Mouse (Mus musculus) lung, embryonic 15.5 days (tissue): ENCODE measurements around the gene Ppp1r3e. TPM values are rescaled to one million over a fixed set of nuclear protein-coding genes. Genes with fewer than 3 reads are reported as not detected.

Experiments
- ATAC-seq: fragments of 200-750 bp; cut with Nextera tagmentation; 2 replicates; pipeline ENCODE4 v1.8.0; 2017; ENCODE audit warnings: moderate number of reproducible peaks, borderline replicate concordance; ENCODE audit not compliant: low FRiP score, low TSS enrichment; ENCODE audit errors: extremely low read depth
- H3K27ac ChIP-seq: fragments of 300-500 bp; sonication (generic); 2 replicates; pipeline ENCODE4 v1.5.1; 2015; ENCODE audit warnings: moderate library complexity, mild to moderate bottlenecking, inconsistent platforms
- H3K27me3 ChIP-seq: fragments of 300-500 bp; sonication (generic); 2 replicates; pipeline ENCODE4 v1.6.1; 2015; ENCODE audit warnings: inconsistent platforms
- H3K36me3 ChIP-seq: fragments of 300-500 bp; sonication (generic); 2 replicates; pipeline ENCODE4 v1.6.1; 2015; ENCODE audit warnings: inconsistent platforms
- H3K4me1 ChIP-seq: fragments of 300-500 bp; sonication (generic); 2 replicates; pipeline ENCODE4 v1.6.1; 2015; ENCODE audit warnings: inconsistent platforms
- H3K4me2 ChIP-seq: fragments of 300-500 bp; sonication (generic); 2 replicates; pipeline ENCODE4 v1.6.1; 2015; ENCODE audit warnings: inconsistent platforms, mild to moderate bottlenecking, moderate library complexity
- H3K4me3 ChIP-seq: fragments of 300-500 bp; sonication (generic); 2 replicates; pipeline ENCODE4 v1.5.1; 2015; ENCODE audit warnings: mild to moderate bottlenecking, inconsistent platforms
- H3K9ac ChIP-seq: fragments of 300-500 bp; sonication (generic); 2 replicates; pipeline ENCODE4 v1.6.1; 2015; ENCODE audit warnings: inconsistent platforms
- H3K9me3 ChIP-seq: fragments of 300-500 bp; sonication (generic); 2 replicates; pipeline ENCODE4 v1.6.1; 2016; ENCODE audit warnings: inconsistent platforms
- WGBS: fragments of 180-500 bp; shearing (Covaris S2); methylation state at CpG from one replicate; pipeline ENCODE4 v1.1.7; 2015; 5-methylcytosine and 5-hydroxymethylcytosine counted together
- polyA plus RNA-seq: library from polyadenylated mRNA; unstranded; fragments of >200 nt; fragmentation: Nextera tagmentation; extraction: Ambion mirVana; gene quantifications from 2 replicates; pipeline ENCODE4 v1.2.1, GENCODE M21; 2015

Ppp1r3e gene
- polyA plus RNA-seq, 1 experiment from 2014 or later, result 1.1 TPM

DNA sequence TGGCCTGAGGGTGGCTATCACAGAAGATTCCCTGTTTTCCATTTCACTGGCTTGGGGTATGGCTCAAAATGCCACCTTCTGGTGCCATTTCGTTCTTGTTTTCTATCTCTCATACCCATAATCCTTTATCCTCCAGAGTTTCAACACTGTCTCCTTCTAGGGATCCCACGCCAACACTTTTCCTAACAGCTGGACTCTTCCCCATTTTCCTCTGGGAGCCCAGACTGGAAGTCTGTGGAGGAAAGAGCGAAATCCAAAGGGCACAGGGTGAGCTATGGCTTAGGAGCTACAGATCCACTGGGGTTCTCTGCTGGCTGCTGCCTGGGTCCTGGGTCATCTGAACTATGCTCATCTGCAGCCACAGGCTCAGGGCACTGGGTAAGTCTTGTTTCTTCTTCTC is 3.2 kb downstream of the Ppp1r3e start:
- no peaks in the 10 kb centered on the region for H3K36me3 ChIP-seq
- peaks cover 16% of the 10 kb centered on the region for H3K4me1 ChIP-seq
- WGBS, result 72% methylated on average over 3 of the region's 3 CpGs
- no peak overlapping the region for H3K4me3 ChIP-seq
- H3K27me3 ChIP-seq, result peaks cover 7% of the 10 kb centered on the region; the same call in 1 of the 2 replicates
- no peak for ATAC-seq
- no peaks in the 10 kb centered on the region for H3K9me3 ChIP-seq
- no peak overlapping the region for H3K4me2 ChIP-seq
- H3K27ac ChIP-seq, result no peak overlapping the region
- H3K9ac ChIP-seq, result no peak overlapping the region

DNA sequence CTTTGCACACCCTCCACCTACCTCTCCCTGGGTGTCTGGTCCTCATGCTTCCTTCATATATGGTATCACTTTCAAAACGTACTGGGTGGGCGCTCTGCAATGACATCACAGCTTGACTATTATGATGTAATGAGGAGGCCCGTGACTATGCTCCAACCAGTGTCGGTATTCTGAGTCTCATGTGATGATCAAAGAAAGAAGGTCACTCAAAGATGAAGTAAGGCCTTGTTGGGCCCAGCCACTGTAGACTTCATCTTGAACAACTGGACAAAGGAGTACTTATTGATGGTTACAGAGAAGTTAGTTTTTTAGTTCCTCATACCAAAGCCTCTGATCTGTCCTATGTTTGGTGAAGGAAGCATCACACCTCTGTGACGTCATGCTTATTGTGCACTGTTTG is 6.5 kb downstream of the Ppp1r3e start, which contains the start of gene Homez:
Gene Homez, minus strand, starts transcription at position 101 of the 400 bp plus-strand sequence.
- Histone ChIP-seq H3K9me3 (no peaks in the 10 kb centered on the region), H3K9ac (no peak within 1 kb of the TSS), H3K4me2 (no peak within 1 kb of the TSS), H3K36me3 (no peaks in the 10 kb centered on the region), H3K4me1 (peaks cover 5% of the 10 kb centered on the region), H3K27me3 (no peaks in the 10 kb centered on the region), H3K4me3 (no peak within 1 kb of the TSS), H3K27ac (no peak within 1 kb of the TSS)
- ATAC-seq, result no peak
- WGBS, result 89% methylated on average over 5 of the region's 5 CpGs

DNA sequence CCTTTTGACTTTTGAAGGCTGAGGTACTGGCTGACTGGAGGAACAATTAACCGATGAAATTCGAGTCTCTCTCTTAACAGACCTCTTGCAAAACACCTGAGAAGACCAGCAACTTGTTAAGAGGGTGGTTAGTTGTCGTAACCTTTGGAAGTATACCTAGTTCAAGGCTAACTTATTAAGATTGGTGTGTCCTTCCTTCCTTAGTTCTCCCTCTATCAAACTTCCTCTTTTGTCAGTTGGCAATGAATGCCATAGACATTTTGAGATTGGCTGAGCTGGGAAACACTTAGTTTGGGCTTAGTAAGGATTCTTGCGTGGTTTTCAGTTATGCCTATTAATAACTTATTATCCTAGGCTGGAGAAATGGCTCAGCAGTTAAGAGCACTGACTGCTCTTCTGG is 9.3 kb downstream of the Ppp1r3e start:
- H3K36me3 ChIP-seq, result no peaks in the 10 kb centered on the region
- no peak for ATAC-seq
- no peaks in the 10 kb centered on the region for H3K27me3 ChIP-seq
- no peak overlapping the region for H3K27ac ChIP-seq
- H3K4me1 ChIP-seq, result no peaks in the 10 kb centered on the region
- H3K4me2 ChIP-seq, result no peak overlapping the region
- 78% methylated on average over 4 of the region's 4 CpGs for WGBS
- H3K4me3 ChIP-seq, result no peak overlapping the region
- no peaks in the 10 kb centered on the region for H3K9me3 ChIP-seq
- no peak overlapping the region for H3K9ac ChIP-seq

DNA sequence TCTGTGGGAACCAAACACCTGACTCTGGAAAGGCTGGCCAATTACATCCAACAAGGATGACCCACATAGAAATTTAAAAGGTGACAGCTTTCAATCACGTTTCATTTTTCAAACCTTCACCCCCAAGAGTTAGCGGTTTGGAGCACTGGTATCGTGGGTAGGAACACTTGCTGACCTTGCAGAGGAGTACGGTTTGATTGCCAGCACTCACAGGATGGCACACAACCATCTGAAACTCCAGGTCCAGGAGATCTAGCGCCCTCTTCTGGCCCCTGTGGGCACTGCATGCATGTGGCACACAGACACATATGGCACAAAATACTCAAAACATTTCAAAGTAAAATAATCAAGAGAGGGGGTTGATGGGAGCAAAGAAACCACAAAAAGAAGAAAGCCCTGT is 10.4 kb downstream of the Ppp1r3e start:
- no peak for ATAC-seq
- Histone ChIP-seq H3K4me2 (no peak overlapping the region), H3K4me1 (no peaks in the 10 kb centered on the region), H3K36me3 (no peaks in the 10 kb centered on the region), H3K27ac (no peak overlapping the region), H3K27me3 (no peaks in the 10 kb centered on the region), H3K4me3 (no peak overlapping the region), H3K9me3 (no peaks in the 10 kb centered on the region), H3K9ac (no peak overlapping the region)
- 52% methylated on average over 5 of the region's 5 CpGs for WGBS

DNA sequence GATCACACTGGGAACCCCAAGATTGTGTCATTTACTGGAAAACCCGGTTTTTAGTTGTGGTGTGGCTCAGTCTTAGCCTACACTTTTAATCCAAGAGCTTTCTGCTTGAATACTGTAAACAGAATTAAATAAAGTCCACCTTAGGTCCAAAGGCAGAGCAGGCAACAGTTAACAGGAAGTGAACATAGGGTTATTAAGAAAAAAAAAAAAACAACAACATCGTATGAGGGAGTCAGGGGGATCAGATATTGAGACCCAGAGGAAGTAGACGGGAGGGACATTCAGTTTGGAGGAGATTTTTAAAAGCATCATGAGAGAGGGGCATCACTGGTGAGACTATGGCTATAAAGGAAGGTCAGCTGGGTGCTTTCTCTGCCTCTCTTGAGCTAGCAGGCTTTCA is 11.1 kb downstream of the Ppp1r3e start:
- H3K4me3 ChIP-seq, result no peak overlapping the region
- ATAC-seq, result no peak
- H3K36me3 ChIP-seq, result no peaks in the 10 kb centered on the region
- no peak overlapping the region for H3K27ac ChIP-seq
- H3K9ac ChIP-seq, result no peak overlapping the region
- no peaks in the 10 kb centered on the region for H3K9me3 ChIP-seq
- H3K4me1 ChIP-seq, result no peaks in the 10 kb centered on the region
- no peaks in the 10 kb centered on the region for H3K27me3 ChIP-seq
- no peak overlapping the region for H3K4me2 ChIP-seq
- WGBS, result 39% methylated on average over 3 of the region's 3 CpGs

DNA sequence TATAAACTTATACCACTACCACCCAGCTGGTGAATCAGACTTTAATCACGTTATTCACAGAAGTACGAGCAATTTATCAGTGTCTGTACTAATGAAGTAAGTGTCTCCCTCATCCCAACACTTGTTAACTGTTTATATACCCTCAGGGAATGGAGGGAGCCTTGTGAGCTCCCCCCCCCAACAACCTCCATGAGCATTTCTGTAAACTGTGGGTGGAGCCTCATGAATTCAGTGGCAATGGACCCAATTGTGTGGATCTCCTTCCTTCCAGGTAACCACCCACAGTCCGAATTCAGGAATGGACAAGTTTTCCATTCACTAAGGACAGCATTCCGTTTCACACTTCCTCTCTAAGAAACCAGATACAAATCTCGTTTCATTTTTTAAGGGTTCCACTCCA is 11.7 kb downstream of the Ppp1r3e start:
- no peak for ATAC-seq
- 68% methylated on average over 5 of the region's 5 CpGs for WGBS
- H3K9me3 ChIP-seq, result no peaks in the 10 kb centered on the region

DNA sequence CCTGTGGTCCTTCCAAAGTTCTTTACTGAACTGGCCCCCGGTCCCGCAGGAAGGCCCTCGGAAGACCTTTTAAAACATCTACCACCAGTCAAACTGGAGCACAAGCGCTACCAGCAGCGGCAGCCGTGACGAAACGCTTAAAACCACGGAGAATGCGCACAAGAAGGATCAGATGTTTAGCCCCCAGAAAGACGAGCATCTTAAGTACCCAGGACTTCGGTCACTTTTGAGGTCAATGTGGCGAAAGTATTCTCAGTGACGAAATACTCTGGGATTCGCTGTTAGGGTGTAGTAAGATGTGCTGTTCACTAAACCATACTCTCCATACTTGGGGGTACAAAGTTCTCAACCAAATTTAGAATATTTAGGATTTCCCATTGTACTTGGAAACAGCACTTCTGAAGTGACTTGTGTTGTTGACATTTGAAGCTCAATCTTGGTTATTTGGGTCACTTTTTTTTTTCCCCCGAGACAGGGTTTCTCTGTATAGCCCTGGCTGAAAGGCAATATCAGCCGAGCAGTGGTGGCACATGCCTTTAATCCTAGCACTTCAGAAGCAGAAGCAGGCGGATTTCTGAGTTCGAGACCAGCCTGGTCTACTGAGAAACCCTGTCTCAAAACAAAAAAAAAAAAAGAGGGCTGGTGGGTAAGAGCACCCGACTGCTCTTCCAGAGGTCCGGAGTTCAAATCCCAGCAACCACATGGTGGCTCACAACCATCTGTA is 12.9 kb downstream of the Ppp1r3e start:
- 14% methylated on average over 21 of the region's 21 CpGs for WGBS
- no peaks in the 10 kb centered on the region for H3K4me1 ChIP-seq
- H3K27me3 ChIP-seq, result no peaks in the 10 kb centered on the region
- peak overlapping the region; percentile 84 for H3K9ac ChIP-seq
- H3K36me3 ChIP-seq, result no peaks in the 10 kb centered on the region
- H3K9me3 ChIP-seq, result no peaks in the 10 kb centered on the region
- no peak for ATAC-seq
- peak overlapping the region; percentile 74 for H3K4me2 ChIP-seq
- peak overlapping the region; percentile 70 for H3K4me3 ChIP-seq
- peak overlapping the region; percentile 76 for H3K27ac ChIP-seq

More for the DNA sequence above, 11.7 kb downstream of the Ppp1r3e start:
- Histone ChIP-seq H3K4me1 (no peaks in the 10 kb centered on the region), H3K36me3 (no peaks in the 10 kb centered on the region), H3K27me3 (no peaks in the 10 kb centered on the region), H3K9ac (no peak overlapping the region), H3K4me2 (no peak overlapping the region), H3K4me3 (no peak overlapping the region), H3K27ac (no peak overlapping the region)

DNA sequence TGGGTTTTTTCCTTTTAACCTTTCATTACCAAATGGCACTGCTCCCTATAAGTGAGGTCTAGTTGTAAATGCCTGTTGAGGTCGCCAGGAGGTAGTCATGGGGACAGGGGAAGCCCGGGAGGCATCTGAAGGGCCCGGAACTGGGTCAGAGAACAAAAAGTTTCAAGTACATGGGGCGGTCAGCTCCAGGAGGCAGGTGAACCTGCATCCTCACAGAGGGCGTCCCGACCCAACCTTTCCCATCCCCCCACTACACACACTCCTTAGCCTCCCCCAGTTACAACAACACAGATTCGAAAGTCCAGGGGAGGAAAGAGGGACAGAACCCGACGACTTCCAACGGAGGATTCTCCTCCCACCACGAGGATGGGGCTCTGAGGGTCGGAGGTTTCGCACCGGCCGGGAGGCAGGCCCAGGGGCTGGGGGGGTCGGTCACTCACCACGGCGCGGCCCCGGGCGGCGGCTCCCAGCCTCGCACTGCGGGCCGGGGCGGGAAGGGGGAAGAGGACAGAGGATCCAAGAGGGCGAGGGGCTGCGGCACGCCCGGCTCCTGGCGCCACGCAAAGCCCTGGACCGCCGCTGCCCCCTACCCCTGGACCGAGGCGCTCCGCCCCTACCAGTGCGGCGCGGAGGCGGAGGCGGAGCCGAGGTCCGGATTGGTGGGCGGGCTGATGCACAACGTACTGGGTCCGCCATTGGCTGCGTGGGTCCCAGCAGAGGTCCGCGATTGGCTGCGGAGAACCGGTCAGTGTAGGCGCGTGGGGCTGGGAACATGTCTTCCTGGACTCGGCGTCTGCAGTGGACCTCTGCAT is 13.6 kb downstream of the Ppp1r3e start:
- under 1% methylated on average over 54 of the region's 56 CpGs for WGBS
- H3K27me3 ChIP-seq, result no peaks in the 10 kb centered on the region
- ATAC-seq, result peak; percentile 100
- H3K27ac ChIP-seq, result peak overlapping the region; percentile 76
- peak overlapping the region; percentile 84 for H3K9ac ChIP-seq
- no peaks in the 10 kb centered on the region for H3K36me3 ChIP-seq
- no peaks in the 10 kb centered on the region for H3K9me3 ChIP-seq
- H3K4me3 ChIP-seq, result peak overlapping the region; percentile 70
- peak overlapping the region; percentile 74 for H3K4me2 ChIP-seq
- no peaks in the 10 kb centered on the region for H3K4me1 ChIP-seq

DNA sequence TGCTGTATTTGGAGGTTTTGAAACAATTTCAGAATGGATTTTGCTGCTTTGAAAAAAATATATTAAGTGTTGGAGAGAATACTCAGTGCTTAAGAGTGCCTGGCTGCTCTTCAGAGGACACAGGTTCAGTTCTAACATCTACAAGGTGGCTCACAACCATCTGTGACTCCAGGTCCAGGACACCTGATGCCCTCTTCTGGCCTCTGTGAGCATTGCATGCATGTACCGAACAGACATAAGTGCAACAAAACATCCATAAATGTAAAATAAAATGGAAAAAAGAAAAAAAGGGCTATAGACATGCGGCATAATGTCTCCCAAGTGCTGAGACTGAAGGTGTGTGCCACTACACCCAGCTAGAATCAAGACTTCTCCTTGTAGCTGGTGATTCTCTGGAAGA is 16.8 kb downstream of the Ppp1r3e start:
- Histone ChIP-seq H3K9me3 (no peaks in the 10 kb centered on the region), H3K27me3 (no peaks in the 10 kb centered on the region), H3K27ac (no peak overlapping the region), H3K4me3 (no peak overlapping the region), H3K36me3 (peaks cover 18% of the 10 kb centered on the region), H3K9ac (no peak overlapping the region), H3K4me2 (no peak overlapping the region), H3K4me1 (no peaks in the 10 kb centered on the region)
- 34% methylated on average over 2 of the region's 2 CpGs for WGBS
- no peak for ATAC-seq

DNA sequence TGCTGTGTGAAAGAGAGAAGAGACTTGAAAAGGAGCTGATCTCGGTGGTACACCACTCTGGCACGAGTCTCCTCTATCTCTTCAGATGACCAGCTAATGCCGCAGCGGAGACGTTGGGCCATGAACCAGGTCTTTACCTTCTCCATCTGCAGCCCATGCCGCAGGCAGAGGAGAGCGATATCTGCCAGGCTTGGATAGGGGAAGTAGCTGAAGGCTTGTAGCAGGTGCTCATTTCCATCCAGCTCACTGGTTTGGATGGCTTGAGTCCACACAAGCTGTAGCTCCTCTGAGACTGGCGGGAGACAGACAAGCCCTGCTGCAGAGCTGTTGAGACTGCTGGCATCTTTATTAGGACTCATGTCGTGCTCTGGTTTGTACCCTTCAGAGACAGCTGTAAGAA is 19.5 kb downstream of the Ppp1r3e start:
- Histone ChIP-seq H3K9me3 (no peaks in the 10 kb centered on the region), H3K4me1 (no peaks in the 10 kb centered on the region), H3K36me3 (peaks cover 25% of the 10 kb centered on the region), H3K9ac (no peak overlapping the region), H3K27me3 (no peaks in the 10 kb centered on the region), H3K27ac (no peak overlapping the region), H3K4me2 (no peak overlapping the region), H3K4me3 (no peak overlapping the region)
- 92% methylated on average over 9 of the region's 9 CpGs for WGBS
- no peak for ATAC-seq

DNA sequence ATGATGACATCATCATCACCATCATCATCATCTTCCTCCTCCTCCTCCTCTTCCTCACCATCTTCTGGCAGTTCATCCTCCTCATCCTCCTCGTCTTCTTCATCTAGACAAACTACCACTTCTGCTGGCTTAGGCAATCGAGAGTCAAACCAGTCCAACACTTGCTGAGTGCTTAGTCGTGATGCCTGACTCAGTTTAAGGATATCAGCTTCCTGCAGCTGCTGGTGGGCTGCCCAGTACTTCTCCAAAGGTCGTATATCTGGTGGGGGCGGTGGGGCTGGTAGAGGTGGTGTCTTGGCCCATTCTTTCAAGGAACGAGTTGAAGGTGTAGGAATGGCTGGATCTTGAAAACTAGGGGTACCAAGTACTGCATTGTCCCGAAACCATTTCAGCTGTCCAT is 20.6 kb downstream of the Ppp1r3e start:
- H3K36me3 ChIP-seq, result peaks cover 25% of the 10 kb centered on the region
- no peaks in the 10 kb centered on the region for H3K27me3 ChIP-seq
- no peak for ATAC-seq
- no peaks in the 10 kb centered on the region for H3K4me1 ChIP-seq
- no peak overlapping the region for H3K4me3 ChIP-seq
- no peak overlapping the region for H3K9ac ChIP-seq
- H3K4me2 ChIP-seq, result no peak overlapping the region
- 84% methylated on average over 7 of the region's 7 CpGs for WGBS
- no peaks in the 10 kb centered on the region for H3K9me3 ChIP-seq
- no peak overlapping the region for H3K27ac ChIP-seq

DNA sequence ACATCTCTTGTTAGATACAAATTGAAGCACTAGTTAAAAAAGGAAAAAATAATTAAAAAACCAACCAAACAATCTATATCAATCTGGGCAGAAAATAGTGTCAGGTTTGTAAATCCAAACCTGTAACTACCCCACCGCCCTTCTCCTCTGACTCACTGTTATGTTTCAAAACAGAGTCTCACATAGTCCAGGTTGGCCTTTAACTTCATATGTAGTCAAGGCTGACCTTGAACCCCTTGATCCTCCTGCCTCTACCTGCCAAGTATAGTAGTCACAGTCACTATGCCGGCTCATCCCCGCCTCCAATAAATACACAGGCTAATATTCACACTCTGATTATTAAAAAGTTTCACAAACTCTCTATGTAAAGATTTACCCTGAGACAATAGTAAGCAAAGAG is 21.6 kb downstream of the Ppp1r3e start:
- ATAC-seq, result no peak
- 87% methylated on average over 3 of the region's 3 CpGs for WGBS
- H3K4me2 ChIP-seq, result no peak overlapping the region
- no peak overlapping the region for H3K9ac ChIP-seq
- no peaks in the 10 kb centered on the region for H3K9me3 ChIP-seq
- no peak overlapping the region for H3K4me3 ChIP-seq
- H3K27ac ChIP-seq, result no peak overlapping the region
- H3K36me3 ChIP-seq, result peaks cover 25% of the 10 kb centered on the region
- no peaks in the 10 kb centered on the region for H3K27me3 ChIP-seq
- no peaks in the 10 kb centered on the region for H3K4me1 ChIP-seq
